Mouse (Mus musculus) limb, embryonic 11.5 days (tissue): Measurements from ENCODE around the gene Usp19. TPM values are rescaled to one million over a fixed set of nuclear protein-coding genes. Genes with fewer than 3 reads are reported as not detected.

Source experiments
- ATAC-seq: fragments of 200-750 bp; cut with Nextera tagmentation; 2 replicates; pipeline ENCODE4 v1.8.0; 2017; ENCODE audit warnings: low read depth; ENCODE audit not compliant: insufficient number of reproducible peaks, low FRiP score, low TSS enrichment
- DNase-seq: peaks from one replicate; pipeline ENCODE4 v3.0.0-alpha.2; 2015; ENCODE audit warnings: low spot score
- H3K27ac ChIP-seq: fragments of 300-500 bp; sonication (generic); replicated peaks from 2 replicates; pipeline ENCODE4 v1.5.1; 2014; ENCODE audit warnings: low read depth, mild to moderate bottlenecking, low read length
- H3K27me3 ChIP-seq: fragments of 300-500 bp; sonication (generic); 2 replicates; pipeline ENCODE4 v1.6.1; 2014; ENCODE audit warnings: mild to moderate bottlenecking, low read length, mixed read lengths; ENCODE audit not compliant: control insufficient read depth, insufficient read depth
- H3K36me3 ChIP-seq: fragments of 300-500 bp; sonication (generic); 2 replicates; pipeline ENCODE4 v1.6.1; 2014; ENCODE audit warnings: mild to moderate bottlenecking, low read length, moderate library complexity, mixed read lengths; ENCODE audit not compliant: control insufficient read depth, insufficient read depth
- H3K4me1 ChIP-seq: fragments of 300-500 bp; sonication (generic); 2 replicates; pipeline ENCODE4 v1.6.1; 2014; ENCODE audit warnings: low read length, mixed read lengths; ENCODE audit not compliant: control insufficient read depth, insufficient read depth
- H3K4me2 ChIP-seq: fragments of 300-500 bp; sonication (generic); 2 replicates; pipeline ENCODE4 v1.6.1; 2014; ENCODE audit warnings: low read depth, mild to moderate bottlenecking, moderate library complexity; ENCODE audit not compliant: severe bottlenecking
- H3K4me3 ChIP-seq: fragments of 300-500 bp; sonication (generic); 2 replicates; pipeline ENCODE4 v1.5.1; 2014; ENCODE audit warnings: low read depth, low read length
- H3K9ac ChIP-seq: fragments of 300-500 bp; sonication (generic); 2 replicates; pipeline ENCODE4 v1.6.1; 2014; ENCODE audit warnings: mild to moderate bottlenecking, low read length
- H3K9me3 ChIP-seq: fragments of 300-500 bp; sonication (generic); 2 replicates; pipeline ENCODE4 v1.6.1; 2016; ENCODE audit warnings: low read length; ENCODE audit not compliant: control insufficient read depth
- WGBS: fragments of 180-500 bp; shearing (Covaris S2); extraction: QIAGEN DNeasy Blood & Tissue Kit; methylation state at CpG from one replicate; pipeline ENCODE4 v1.1.7; 2014; 5-methylcytosine and 5-hydroxymethylcytosine counted together
- polyA plus RNA-seq: library from polyadenylated mRNA; unstranded; fragments of >200 nt; fragmentation: Nextera tagmentation; extraction: Ambion mirVana; gene quantifications from 2 replicates; pipeline ENCODE4 v1.2.1, GENCODE M21; 2014

Usp19 gene
- polyA plus RNA-seq, 1 experiment from 2014 or later, result 73.6 TPM

- H3K27ac ChIP-seq, result no peak overlapping the region
- ATAC-seq (no peak), DNase-seq (no peak)
- H3K9me3 ChIP-seq, result no peaks in the 10 kb centered on the region
- peaks cover 6% of the 10 kb centered on the region for H3K4me1 ChIP-seq
- no peak overlapping the region for H3K4me3 ChIP-seq
- H3K27me3 ChIP-seq, result no peaks in the 10 kb centered on the region
- H3K4me2 ChIP-seq, result no peak overlapping the region
- H3K9ac ChIP-seq, result no peak overlapping the region
- WGBS, result 96% methylated on average over 19 of the region's 19 CpGs
- H3K36me3 ChIP-seq, result peaks cover 21% of the 10 kb centered on the region; the same call in 1 of the 2 replicates
Observed at GRCm38 (mm10) chr9:108485301-108485875, 5.0 kb upstream of the Usp19 start.

- WGBS, result 91% methylated on average over 8 of the region's 8 CpGs
- Histone ChIP-seq H3K36me3 (peaks cover 21% of the 10 kb centered on the region; the same call in 1 of the 2 replicates), H3K27me3 (no peaks in the 10 kb centered on the region), H3K9ac (0 out of 2 replicates have a peak overlapping the region, but pooled peaks have one; percentile 17), H3K4me3 (no peak overlapping the region), H3K9me3 (no peaks in the 10 kb centered on the region), H3K27ac (no peak overlapping the region), H3K4me1 (peaks cover 13% of the 10 kb centered on the region), H3K4me2 (no peak overlapping the region)
- ATAC-seq (no peak), DNase-seq (no peak)
Observed at GRCm38 (mm10) chr9:108486973-108487530, 3.4 kb upstream of the Usp19 start.

GRCm38 (mm10) chr9:108488403-108488802 lies 2.0 kb upstream of the Usp19 start:
- Histone ChIP-seq H3K4me2 (no peak overlapping the region), H3K27ac (no peak overlapping the region), H3K4me3 (no peak overlapping the region), H3K36me3 (peaks cover 23% of the 10 kb centered on the region; the same call in 1 of the 2 replicates), H3K9ac (no peak overlapping the region), H3K9me3 (no peaks in the 10 kb centered on the region), H3K27me3 (no peaks in the 10 kb centered on the region), H3K4me1 (peaks cover 15% of the 10 kb centered on the region)
- ATAC-seq (no peak), DNase-seq (no peak)
- 93% methylated on average over 17 of the region's 17 CpGs for WGBS

GRCm38 (mm10) chr9:108489215-108489614 lies 1.2 kb upstream of the Usp19 start:
- 94% methylated on average over 20 of the region's 20 CpGs for WGBS
- Histone ChIP-seq H3K4me1 (peaks cover 15% of the 10 kb centered on the region), H3K4me2 (no peak overlapping the region), H3K9ac (no peak overlapping the region), H3K27me3 (no peaks in the 10 kb centered on the region), H3K27ac (no peak overlapping the region; the same call in 1 of the 2 replicates), H3K36me3 (peaks cover 27% of the 10 kb centered on the region; the same call in 1 of the 2 replicates), H3K4me3 (no peak overlapping the region), H3K9me3 (no peaks in the 10 kb centered on the region)
- ATAC-seq (no peak), DNase-seq (no peak)

GRCm38 (mm10) chr9:108489702-108490558 lies 472 bp upstream of the Usp19 start:
- no peaks in the 10 kb centered on the region for H3K9me3 ChIP-seq
- H3K36me3 ChIP-seq, result peaks cover 33% of the 10 kb centered on the region
- DNase-seq (peak; percentile 23), ATAC-seq (peak; percentile 24)
- WGBS, result 69% methylated on average over 26 of the region's 26 CpGs
- peak overlapping the region; percentile 88 for H3K4me2 ChIP-seq
- H3K27ac ChIP-seq, result peak overlapping the region; percentile 92
- peak overlapping the region; percentile 85 for H3K4me3 ChIP-seq
- H3K27me3 ChIP-seq, result no peaks in the 10 kb centered on the region
- H3K4me1 ChIP-seq, result peaks cover 15% of the 10 kb centered on the region
- H3K9ac ChIP-seq, result peak overlapping the region; percentile 82

- WGBS, result 17% methylated on average over 12 of the region's 12 CpGs
- H3K4me3 ChIP-seq, result peak overlapping the region; percentile 85
- H3K27me3 ChIP-seq, result no peaks in the 10 kb centered on the region
- DNase-seq, result no peak
- H3K4me2 ChIP-seq, result peak overlapping the region; percentile 88
- peaks cover 40% of the 10 kb centered on the region for H3K36me3 ChIP-seq
- ATAC-seq, result no peak
- peak overlapping the region; percentile 82 for H3K9ac ChIP-seq
- H3K27ac ChIP-seq, result peak overlapping the region; percentile 92; the same call in 1 of the 2 replicates
- peaks cover 15% of the 10 kb centered on the region for H3K4me1 ChIP-seq
- no peaks in the 10 kb centered on the region for H3K9me3 ChIP-seq
Observed at GRCm38 (mm10) chr9:108491286-108491580, 831 bp downstream of the Usp19 start.

GRCm38 (mm10) chr9:108492043-108492750 lies 1.8 kb downstream of the Usp19 start:
- H3K27ac ChIP-seq, result 0 out of 2 replicates have a peak overlapping the region, but pooled peaks have one; percentile 8
- DNase-seq (no peak), ATAC-seq (no peak)
- peaks cover 15% of the 10 kb centered on the region for H3K4me1 ChIP-seq
- no peaks in the 10 kb centered on the region for H3K9me3 ChIP-seq
- peaks cover 40% of the 10 kb centered on the region for H3K36me3 ChIP-seq
- H3K4me2 ChIP-seq, result peak overlapping the region; percentile 88
- 89% methylated on average over 16 of the region's 16 CpGs for WGBS
- peak overlapping the region; percentile 82; the same call in 1 of the 2 replicates for H3K9ac ChIP-seq
- no peaks in the 10 kb centered on the region for H3K27me3 ChIP-seq
- peak overlapping the region; percentile 85 for H3K4me3 ChIP-seq

- Histone ChIP-seq H3K27me3 (no peaks in the 10 kb centered on the region), H3K4me1 (peaks cover 15% of the 10 kb centered on the region), H3K9ac (no peak overlapping the region), H3K36me3 (peaks cover 46% of the 10 kb centered on the region), H3K4me3 (no peak overlapping the region), H3K4me2 (no peak overlapping the region), H3K27ac (no peak overlapping the region), H3K9me3 (no peaks in the 10 kb centered on the region)
- 98% methylated on average over 8 of the region's 8 CpGs for WGBS
- no peak for ATAC-seq
- DNase-seq, result no peak
Observed at GRCm38 (mm10) chr9:108493246-108493645, 2.8 kb downstream of the Usp19 start.
